Mouse (Mus musculus): ENCODE measurements around the gene Phkg2. TPM values are rescaled to one million over a fixed set of nuclear protein-coding genes. Genes with fewer than 3 reads are reported as not detected.
A peak's percentile ranks its signal among the peaks of the same experiment; 100 is the strongest.

Gene Phkg2
- total RNA-seq (2021) = 10 to 100 TPM; 37.3 to 44.4 TPM
- polyA plus RNA-seq (2012; rRNA removed) = 48.3 and 53.2 TPM in 2 replicates
- long read RNA-seq, transcript Phkg2-201 (10 exons, 1,570 nt) = major isoform, 10 of 16 reads
- long read RNA-seq, partial matches to known transcripts = 1 of 16 reads
- long read RNA-seq, other reads (novel, unspliced or antisense) = 5 of 16 reads

DNA sequence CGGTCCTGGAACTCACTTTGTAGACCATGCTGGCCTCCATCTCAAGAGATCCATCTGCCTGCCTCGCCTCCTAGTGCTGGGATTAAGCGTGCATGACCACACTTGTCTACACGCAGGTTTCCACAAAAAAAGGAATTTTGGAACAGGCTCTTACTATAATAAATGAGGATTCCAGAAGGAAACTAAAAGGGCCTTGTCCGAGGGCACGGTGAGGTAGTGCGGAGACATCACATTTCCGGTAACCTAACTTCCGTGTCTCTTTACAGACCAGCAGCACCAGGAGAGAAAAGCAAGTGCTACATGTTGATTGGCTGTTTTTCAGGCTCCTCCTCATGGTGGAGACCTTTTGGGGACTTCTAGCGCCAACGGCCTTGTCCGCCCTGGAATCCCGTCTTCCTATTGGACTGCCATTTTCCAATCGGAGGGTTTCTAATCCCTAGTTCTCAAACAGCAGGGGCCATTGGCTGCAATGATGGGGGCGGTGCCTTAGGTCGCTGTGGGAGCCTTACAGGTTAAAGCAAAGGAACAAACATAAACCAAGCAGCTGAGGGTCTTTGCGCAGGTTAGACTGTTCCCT is at the start of gene Phkg2:
Gene Phkg2 (plus strand): TSS at position 446 of the 577 bp plus-strand sequence.
- DNase-seq = peak; percentile 96

DNA sequence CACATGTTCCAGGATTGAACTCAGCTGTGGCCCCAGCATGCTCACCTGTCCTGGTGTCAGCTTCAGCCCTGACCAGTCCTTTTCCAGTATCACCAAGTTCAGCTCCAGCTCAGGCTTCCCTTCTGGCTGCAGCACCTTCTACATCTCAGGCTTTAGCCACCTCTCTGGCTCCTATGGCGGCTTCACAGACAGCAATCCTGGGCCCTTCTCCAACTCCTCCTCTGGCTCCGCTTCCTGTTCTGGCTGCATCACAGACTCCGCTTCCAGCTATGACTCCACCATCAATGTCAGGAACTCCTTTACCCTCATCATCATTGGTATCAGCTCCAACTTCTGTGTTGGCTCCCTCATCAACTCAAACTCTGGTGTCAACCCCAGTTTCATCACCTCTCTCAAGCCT is 31.5 kb upstream of the Phkg2 start:
- DNase-seq = no peak

DNA sequence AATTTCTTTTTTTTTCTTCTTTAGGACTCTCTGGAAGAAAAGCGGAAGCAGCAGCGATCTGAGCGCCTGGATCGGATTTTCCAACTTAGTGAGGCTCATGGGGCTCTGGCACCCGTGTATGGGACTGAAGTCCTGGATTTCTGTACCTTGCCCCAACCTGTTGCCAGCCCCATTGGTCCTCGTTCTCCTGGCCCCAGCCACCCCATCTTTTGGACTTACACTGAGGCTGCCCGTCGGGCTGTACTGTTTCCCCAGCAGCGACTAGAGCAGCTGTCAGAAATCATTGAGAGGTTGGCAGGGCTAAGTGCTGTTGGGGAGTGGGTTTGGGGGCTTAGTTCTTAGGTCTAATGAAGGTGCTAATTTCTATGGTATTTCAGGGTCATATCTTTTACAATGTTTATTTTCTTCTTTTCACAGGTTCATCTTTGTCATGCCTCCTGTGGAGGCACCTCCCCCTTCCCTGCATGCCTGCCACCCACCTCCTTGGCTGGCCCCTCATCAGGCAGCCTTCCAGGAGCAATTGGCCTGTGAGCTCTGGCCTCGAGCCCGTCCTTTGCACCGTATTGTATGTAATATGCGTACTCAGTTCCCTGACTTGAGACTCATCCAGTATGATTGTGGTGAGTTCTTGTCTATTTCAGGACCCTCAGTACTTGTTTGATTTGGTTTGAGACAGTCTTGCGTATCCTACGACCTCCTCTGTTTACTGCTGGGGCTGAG is 23.9 kb upstream of the Phkg2 start:
- DNase-seq = peak; percentile 57

DNA sequence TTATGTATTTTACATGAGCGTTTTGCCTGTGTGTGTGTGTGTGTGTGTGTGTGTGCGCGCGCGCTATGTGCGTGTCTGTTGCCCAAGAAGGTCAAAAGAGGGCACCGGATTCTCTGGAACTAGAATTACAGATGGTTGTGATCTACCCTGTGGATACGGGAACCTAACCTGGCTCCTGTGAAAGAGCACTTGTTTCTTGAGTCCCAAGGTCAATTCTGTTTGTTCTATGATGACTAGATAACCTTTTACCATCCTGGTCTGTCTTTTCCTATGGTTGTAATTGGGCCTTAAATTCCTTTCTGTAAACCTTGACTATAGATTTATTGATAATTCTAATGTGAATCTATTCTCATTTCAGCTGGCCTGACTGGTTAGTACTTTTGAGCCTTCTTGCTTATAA is 21.6 kb upstream of the Phkg2 start:
- no peak for DNase-seq

DNA sequence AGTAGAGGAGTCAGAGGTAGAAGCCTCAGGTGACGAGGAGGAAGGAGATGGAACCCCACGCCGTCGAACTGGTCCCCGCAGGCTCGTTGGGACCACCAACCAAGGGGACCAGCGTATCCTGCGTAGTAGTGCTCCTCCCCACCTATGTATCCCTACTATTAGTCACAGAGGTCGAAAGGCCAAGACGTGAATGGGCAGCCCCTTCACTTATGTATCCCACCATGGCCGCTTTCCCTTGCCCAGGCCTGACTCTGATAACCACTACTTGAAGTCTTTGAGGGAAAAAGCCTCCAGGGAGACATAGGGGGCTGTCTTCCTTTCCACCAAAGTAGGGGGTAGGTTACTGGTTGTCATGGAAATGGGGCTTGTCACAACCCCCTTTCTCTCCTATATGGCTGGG is 12.6 kb upstream of the Phkg2 start:
- DNase-seq = no peak

DNA sequence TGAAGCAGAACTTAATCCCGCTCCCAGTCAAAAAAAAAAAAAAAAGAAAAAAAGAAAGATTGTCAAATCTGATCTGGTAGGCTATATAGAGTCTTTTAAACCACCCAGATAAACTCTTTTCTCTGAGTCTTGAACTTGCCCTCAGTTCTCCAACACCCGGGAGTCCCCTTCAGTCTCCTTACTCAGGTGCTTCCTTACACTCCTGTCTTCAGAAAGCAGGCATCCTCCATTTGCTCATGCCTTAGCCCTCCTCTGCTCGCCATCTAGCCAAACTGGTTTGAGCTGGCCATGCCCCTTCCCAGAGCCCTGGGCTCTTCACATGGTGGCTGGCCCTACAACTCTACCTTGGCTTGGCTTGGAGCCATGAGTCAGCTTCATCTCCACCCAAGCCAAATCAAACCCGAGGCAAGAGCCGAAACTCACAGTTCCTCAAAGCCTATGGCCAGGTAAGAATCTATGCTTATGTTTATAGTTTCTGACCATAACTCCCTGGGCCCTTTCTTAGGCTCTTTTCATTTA is 11.7 kb upstream of the Phkg2 start, which contains the start of gene Tmem265:
Gene Tmem265 (plus strand): TSS at position 51 of the 519 bp plus-strand sequence.
- DNase-seq = no peak

DNA sequence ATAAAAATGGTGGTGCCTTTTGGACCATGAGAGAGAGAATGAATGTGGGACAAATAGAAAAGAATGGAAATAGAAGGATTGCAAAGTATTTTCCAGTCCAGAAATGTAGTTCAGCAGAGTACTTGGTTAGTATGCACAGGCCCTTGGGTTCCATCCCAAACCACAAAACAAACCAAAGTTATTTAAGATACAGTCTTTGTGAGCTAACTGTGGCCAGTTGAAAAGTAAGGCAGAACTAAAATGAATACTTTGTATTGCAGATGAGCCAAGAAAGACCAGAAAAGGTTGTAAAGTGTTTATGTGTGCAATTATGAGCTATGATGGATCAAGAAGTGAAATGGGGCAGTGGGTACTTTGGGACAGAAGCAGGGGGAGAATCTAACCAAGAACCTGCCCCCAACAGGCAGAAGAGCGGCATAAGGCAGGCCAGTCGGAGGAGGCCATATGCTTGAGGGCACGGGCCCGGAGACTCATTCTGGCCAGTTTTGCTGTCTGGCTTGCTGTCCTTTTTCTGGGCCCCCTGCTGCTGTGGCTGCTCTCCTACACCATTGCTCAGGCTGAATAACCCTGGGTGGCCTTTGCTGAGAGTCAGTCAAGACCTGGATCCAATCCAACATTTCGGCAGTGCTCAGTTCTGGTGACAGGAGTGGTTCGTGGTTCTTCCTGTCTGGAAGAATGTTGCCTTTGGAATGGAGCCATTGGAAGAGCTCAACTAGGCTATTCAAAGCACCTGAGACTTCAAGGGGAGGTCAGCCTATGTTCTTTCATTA is 8.6 kb upstream of the Phkg2 start:
- peak; percentile 69 for DNase-seq

DNA sequence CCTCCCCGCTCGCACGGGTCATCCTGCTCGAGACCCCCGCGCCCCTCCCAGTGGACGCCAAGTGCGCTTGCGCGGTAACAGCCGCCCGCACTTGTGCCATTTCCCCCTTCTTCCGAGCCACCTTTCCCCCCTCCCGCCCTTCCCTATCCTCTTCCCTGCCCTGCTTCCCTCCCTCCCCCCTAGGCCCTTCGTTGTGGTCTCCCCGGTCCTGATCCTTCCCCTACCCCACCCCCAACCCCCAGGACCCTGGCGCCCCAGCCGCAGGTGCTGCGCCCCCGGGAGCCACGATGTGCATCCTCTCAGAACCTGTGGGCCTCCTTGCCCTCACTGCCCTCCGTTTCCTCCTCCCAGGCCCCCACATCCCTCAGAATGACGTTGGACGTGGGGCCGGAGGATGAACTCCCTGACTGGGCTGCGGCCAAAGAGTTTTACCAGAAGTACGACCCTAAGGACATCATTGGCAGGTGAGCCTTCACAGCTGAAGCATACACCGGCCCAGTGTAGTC is 416 bp downstream of the Phkg2 start:
- no peak for DNase-seq

DNA sequence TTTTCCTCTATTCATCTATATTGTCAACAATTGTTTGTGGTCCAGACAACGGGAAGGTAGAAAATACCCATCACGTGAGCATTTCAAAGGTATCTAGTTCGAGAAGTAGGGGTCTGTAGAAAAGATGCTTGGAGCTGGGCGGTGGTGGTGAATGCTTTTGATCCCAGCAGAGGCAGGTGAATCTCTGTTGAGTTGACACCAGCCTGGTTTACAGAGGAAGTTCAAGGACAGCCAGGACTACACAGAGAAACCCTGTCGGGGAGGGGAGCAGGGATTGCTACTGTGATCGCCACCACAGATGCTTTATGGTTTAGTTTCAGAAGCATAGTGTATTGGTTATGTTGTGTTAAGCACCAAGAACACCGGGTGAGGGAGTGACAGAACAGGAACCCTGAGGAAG is 975 bp downstream of the Phkg2 start:
- DNase-seq = no peak

DNA sequence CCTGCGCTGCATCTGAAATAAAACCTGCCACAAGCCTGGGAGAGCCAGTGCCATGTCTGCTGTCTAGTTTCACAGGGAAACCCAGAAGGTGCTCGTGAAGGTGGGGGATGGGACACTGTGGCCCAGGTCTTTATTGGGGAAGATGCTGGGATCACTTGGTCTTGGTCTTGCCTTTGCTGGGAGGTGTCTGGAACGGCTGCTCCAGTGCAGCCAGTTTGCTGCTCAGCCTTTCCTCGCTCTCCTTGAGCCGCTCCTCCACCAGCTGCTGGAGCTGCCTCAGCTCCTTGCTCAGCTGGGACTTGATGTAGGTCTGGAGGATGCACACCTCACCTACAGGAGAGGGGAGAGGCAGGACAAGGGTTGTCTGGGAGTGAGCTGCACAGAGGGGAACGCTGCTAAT is 10.1 kb downstream of the Phkg2 start:
- no peak for DNase-seq

DNA sequence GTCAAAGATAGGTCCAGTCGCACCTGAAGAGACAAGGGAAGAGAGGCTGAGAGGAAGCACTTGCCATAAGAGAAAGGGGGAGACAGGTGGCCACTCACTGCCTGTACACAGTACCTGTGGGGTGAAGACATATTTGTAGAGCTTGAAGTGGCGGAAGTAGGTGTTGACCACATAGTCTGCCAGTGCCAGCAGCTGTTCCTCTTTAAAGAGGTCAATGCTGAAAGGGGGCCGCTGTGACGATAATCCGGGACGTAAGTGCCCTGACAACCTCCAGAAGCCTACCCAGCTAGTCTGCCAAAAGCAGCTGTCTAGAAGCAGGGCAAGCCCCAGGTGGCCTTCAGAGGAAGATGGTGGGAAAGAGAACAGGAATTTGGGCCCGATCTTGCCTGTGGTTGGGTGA is 11.9 kb downstream of the Phkg2 start:
- DNase-seq = no peak

DNA sequence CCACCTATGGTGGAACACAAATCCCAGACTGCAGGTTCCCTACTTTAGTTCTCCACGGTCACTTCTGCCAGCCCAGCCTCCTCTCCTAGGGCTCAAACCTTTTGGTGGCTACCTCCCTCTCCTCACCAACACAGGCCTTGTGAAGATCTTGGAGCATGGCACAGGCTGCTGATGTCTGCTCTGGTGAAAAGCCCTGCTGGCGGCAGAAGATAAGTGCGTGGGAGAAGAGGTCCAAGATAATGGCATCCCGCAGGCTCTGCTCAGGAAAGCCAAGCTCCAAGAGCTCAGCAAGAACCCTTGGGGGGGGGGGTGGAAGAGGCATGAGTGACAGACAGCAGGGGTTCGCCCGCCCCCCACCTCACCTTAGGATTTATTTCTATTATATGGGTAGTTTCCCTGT is 13.0 kb downstream of the Phkg2 start:
- DNase-seq = no peak

DNA sequence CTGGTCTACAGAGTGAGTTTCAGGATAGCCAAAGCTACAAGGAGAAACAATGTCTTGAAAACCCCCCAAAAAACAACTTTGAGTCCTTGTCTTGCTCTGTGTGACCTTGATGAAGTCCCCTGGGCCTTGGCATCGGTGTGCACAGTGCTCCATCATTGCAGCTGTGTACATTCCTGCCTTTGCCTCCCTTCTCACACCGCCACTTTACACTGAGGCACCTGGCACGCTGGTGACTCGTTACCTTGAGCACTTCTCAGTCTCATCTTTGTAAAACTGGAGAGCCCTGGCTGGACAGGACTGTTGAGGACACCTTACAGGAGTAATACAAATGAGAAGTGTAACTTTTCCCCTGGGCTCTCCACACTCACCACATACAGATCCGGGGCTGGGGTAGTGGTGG is 14.1 kb downstream of the Phkg2 start:
- DNase-seq = no peak

DNA sequence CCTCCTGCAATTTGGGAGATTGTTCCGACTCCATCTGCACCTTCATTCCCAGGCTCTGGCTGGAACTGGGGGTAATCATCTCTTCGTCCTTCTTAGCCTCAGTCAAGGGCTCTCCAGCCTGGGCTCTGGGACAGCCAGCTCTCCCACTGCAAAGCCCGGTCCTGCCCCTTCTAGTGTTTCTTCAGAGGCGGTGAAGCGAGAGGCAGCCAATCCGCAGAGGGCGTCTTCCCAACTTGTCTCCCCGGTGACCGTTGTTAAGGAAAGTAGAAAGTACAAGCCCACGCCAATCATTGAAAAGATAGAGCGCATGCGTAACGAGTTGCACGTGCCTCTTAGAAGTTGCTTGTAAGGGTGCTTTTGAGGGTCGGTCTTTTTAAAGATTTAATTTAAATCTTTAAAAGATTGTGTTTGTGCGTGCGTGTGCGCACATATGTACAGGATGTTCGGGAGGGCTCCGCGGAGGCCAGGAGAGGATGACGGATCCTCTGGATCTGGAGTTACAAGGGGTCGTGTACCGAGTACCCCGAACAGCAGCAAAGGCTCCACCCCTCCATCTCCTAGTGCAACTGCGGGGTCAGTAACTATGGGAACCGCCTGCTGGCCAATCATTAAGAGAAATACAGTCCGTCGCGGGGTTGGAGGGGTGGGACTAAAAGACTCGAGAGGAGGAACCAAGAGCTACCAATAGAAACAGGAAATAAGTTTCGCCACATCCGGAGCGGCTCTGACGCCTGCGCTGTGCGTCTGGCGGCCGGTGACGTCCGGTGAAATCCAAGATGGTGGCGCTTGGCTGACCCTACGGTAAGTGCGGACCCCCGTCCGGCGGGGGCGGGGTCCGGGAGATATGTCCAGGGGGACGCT is 15.1 kb downstream of the Phkg2 start, which contains the start of the genes Ccdc189 and Rnf40:
Gene Ccdc189 (minus strand): TSS at position 585 of the 861 bp plus-strand sequence.
Gene Rnf40 (plus strand): TSS at position 757 of the 861 bp plus-strand sequence.
- peak; percentile 96 for DNase-seq

DNA sequence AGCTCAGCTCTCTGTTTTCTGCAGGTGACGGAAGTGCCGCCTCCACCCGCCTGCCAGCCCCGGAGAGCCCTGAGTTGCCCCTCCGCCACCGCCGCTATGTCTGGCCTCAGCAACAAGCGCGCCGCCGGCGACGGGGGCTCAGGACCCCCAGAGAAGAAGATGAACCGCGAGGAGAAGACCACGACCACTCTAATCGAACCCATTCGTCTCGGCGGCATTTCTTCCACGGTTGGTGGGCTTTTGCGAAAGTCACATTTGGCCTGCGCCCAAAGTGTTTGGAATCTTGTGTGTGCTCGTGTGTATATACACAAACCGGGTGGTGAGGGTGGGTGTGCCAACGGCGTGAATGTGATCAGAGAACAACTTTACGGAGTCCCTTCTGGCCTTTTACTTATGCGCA is 15.8 kb downstream of the Phkg2 start:
- no peak for DNase-seq

DNA sequence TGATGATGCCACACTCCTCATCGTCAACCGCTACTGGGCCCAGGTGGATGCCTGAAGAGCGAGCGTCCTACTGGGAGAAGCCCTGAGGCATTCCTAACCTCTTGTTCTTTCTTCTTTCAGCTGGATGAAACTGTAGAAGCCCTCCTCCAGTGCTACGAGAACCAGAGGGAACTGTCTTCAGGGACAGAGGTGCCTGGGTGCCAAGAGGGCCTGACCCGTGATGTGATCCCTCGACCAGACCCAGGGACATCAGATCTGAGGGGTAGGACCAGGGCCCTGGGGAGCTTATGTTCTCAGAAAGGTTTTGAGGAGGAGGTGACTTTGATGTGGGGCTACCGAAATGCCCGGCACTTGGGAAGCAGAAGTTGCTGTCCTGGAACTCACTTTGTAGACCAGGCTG is 16.5 kb downstream of the Phkg2 start:
- no peak for DNase-seq

DNA sequence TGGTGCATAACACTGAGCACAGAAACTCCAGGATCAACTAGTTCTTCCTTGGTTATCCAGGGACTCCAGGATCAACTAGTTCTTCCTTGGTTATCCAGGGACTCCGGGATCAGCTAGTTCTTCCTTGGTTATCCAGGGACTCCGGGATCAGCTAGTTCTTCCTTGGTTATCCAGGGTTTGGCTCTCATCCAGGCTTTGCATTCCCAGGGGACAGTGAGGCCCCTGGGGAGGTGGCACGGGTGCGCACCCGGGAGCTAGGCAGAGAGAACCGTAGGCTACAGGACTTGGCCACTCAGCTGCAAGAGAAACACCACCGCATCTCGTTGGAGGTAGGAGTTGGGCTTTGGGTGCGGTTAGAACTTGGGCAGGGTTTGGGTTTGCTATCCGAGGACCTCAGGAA is 18.0 kb downstream of the Phkg2 start:
- DNase-seq = no peak

DNA sequence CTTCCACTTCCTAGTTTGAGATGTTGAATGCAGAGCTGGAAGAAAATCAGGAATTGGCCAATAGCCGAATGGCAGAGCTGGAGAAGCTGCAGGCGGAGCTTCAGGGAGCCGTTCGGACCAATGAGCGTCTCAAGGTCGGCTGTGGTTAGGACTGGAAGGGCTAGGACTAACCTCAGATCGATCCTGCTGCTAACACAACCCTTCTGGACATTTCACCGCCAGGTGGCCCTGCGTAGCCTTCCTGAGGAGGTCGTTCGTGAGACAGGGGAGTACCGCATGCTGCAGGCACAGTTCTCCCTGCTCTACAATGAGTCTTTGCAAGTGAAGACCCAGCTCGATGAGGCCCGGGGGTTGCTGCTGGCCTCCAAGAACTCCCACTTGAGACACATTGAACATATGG is 19.4 kb downstream of the Phkg2 start:
- no peak for DNase-seq

DNA sequence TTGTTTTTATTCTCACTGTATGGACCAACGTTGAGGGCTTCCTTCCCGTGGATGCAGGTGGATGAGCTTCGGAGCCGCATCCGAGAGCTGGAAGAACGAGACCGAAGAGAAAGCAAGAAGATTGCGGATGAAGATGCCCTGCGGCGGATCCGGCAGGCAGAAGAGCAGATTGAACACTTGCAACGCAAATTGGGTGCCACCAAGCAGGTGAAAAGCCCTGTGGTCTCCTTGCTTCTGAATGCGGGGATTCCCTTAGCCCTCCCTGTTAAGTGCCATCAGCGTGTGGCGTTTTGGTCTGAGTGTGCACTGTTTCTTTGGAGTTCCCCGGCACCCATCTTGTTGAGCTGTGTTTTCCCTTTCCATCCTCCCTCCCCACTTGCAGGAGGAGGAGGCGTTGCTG is 23.6 kb downstream of the Phkg2 start:
- DNase-seq = no peak

DNA sequence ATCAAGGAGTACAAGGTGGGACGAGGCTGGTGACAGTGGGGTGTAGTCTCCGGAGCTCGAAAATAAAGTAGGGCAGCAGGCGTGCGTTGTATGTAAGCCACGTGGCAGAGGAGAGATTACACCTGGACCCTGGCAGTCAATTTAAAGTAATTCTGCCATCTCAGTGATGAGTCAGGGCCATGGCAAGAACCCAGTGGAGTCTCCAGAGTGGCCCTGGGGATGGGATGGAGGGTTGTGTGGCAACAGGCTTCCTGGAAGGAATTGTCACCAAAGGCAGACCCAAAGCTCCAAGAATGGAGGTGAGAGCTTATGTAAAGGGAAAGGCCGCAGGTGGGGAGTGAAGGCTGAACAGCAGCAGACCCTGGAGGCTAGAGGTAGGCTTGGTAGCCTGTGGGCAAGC is 27.5 kb downstream of the Phkg2 start:
- peak; percentile 60 for DNase-seq

DNA sequence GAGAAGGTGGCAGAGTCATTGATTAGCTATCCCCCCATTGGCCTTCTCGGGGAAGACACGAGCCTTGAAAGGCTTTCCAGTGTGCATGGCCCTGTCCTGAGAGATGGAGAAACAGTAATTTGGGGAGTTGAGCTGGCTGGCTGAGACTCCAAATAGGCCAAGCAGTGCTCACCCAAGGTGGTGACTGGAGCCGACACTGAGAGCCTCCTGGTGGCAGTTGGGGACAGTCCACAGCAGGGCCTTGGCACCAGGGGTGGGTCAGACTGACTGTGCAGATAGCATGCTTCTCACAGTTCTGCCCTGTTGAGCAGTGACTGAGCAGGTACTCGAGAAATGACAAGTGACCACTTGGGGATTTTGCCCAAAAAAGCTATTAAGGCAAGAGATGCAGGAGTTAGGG is 28.6 kb downstream of the Phkg2 start:
- DNase-seq = no peak
